Mouse (Mus musculus) midbrain, embryonic 15.5 days (tissue): Measurements from ENCODE around the gene Mical2. TPM values are rescaled to one million over a fixed set of nuclear protein-coding genes. Genes with fewer than 3 reads are reported as not detected.

Experiments
- ATAC-seq: fragments of 200-750 bp; cut with Nextera tagmentation; replicated peaks from 2 replicates; pipeline ENCODE4 v1.8.0; 2017; ENCODE audit warnings: moderate TSS enrichment
- H3K27ac ChIP-seq: fragments of 300-500 bp; sonication (generic); 2 replicates; pipeline ENCODE4 v1.5.1; 2015; ENCODE audit warnings: mild to moderate bottlenecking, inconsistent platforms
- H3K27me3 ChIP-seq: fragments of 300-500 bp; sonication (generic); replicated peaks from 2 replicates; pipeline ENCODE4 v1.6.1; 2015; ENCODE audit warnings: inconsistent platforms
- H3K36me3 ChIP-seq: fragments of 300-500 bp; sonication (generic); replicated peaks from 2 replicates; pipeline ENCODE4 v1.6.1; 2015; ENCODE audit warnings: inconsistent platforms
- H3K4me1 ChIP-seq: fragments of 300-500 bp; sonication (generic); 2 replicates; pipeline ENCODE4 v1.6.1; 2015; ENCODE audit warnings: inconsistent platforms
- H3K4me2 ChIP-seq: fragments of 300-500 bp; sonication (generic); 2 replicates; pipeline ENCODE4 v1.6.1; 2015; ENCODE audit warnings: inconsistent platforms, mild to moderate bottlenecking, moderate library complexity
- H3K4me3 ChIP-seq: fragments of 300-500 bp; sonication (generic); 2 replicates; pipeline ENCODE4 v1.5.1; 2015; ENCODE audit warnings: mild to moderate bottlenecking, inconsistent platforms
- H3K9ac ChIP-seq: fragments of 300-500 bp; sonication (generic); 2 replicates; pipeline ENCODE4 v1.6.1; 2015; ENCODE audit warnings: mild to moderate bottlenecking, inconsistent platforms
- H3K9me3 ChIP-seq: fragments of 300-500 bp; sonication (generic); 2 replicates; pipeline ENCODE4 v1.6.1; 2016; ENCODE audit warnings: inconsistent platforms
- WGBS: fragments of 180-500 bp; shearing (Covaris S2); methylation state at CpG from one replicate; pipeline ENCODE4 v1.1.7; 2015; ENCODE audit warnings: mixed read lengths; 5-methylcytosine and 5-hydroxymethylcytosine counted together
- polyA plus RNA-seq: library from polyadenylated mRNA; unstranded; fragments of >200 nt; fragmentation: Nextera tagmentation; extraction: Ambion mirVana; gene quantifications from 2 replicates; pipeline ENCODE4 v1.2.1, GENCODE M21; 2015

Gene Mical2
- polyA plus RNA-seq, 1 experiment from 2014 or later: 2.8 TPM

GRCm38 (mm10) chr7:112333404-112333803, 107.7 kb downstream of the Mical2 start:
- Histone ChIP-seq H3K4me1 (peaks cover 8% of the 10 kb centered on the region; the same call in 1 of the 2 replicates), H3K4me3 (no peak overlapping the region), H3K9ac (no peak overlapping the region), H3K4me2 (no peak overlapping the region), H3K9me3 (no peaks in the 10 kb centered on the region), H3K27me3 (no peaks in the 10 kb centered on the region), H3K27ac (no peak overlapping the region), H3K36me3 (no peaks in the 10 kb centered on the region)
- WGBS: 79% methylated on average over 7 of the region's 7 CpGs
- no peak for ATAC-seq

GRCm38 (mm10) chr7:112336213-112336631, 110.6 kb downstream of the Mical2 start:
- Histone ChIP-seq H3K4me1 (peaks cover 8% of the 10 kb centered on the region; the same call in 1 of the 2 replicates), H3K9me3 (no peaks in the 10 kb centered on the region), H3K27ac (no peak overlapping the region), H3K9ac (no peak overlapping the region), H3K36me3 (no peaks in the 10 kb centered on the region), H3K27me3 (no peaks in the 10 kb centered on the region), H3K4me3 (no peak overlapping the region), H3K4me2 (no peak overlapping the region)
- WGBS: 75% methylated on average over 6 of the region's 6 CpGs
- ATAC-seq: peak; percentile 71

- 53% methylated on average over 15 of the region's 15 CpGs for WGBS
- Histone ChIP-seq H3K27me3 (no peaks in the 10 kb centered on the region), H3K9ac (no peak overlapping the region), H3K4me3 (no peak overlapping the region), H3K9me3 (no peaks in the 10 kb centered on the region), H3K36me3 (no peaks in the 10 kb centered on the region), H3K27ac (no peak overlapping the region), H3K4me2 (no peak overlapping the region), H3K4me1 (peaks cover 8% of the 10 kb centered on the region; the same call in 1 of the 2 replicates)
- ATAC-seq: no peak
Measured at GRCm38 (mm10) chr7:112336769-112337168, 111.1 kb downstream of the Mical2 start.

- Histone ChIP-seq H3K4me3 (no peak overlapping the region), H3K36me3 (no peaks in the 10 kb centered on the region), H3K27ac (no peak overlapping the region), H3K4me1 (peaks cover 8% of the 10 kb centered on the region; the same call in 1 of the 2 replicates), H3K27me3 (no peaks in the 10 kb centered on the region), H3K9ac (no peak overlapping the region), H3K9me3 (no peaks in the 10 kb centered on the region), H3K4me2 (no peak overlapping the region)
- 84% methylated on average over 5 of the region's 5 CpGs for WGBS
- ATAC-seq: no peak
Measured at GRCm38 (mm10) chr7:112337736-112338135, 112.1 kb downstream of the Mical2 start.

- 58% methylated on average over 3 of the region's 3 CpGs for WGBS
- H3K36me3 ChIP-seq: no peaks in the 10 kb centered on the region
- H3K4me1 ChIP-seq: peaks cover 7% of the 10 kb centered on the region; the same call in 1 of the 2 replicates
- no peak overlapping the region for H3K4me3 ChIP-seq
- H3K9ac ChIP-seq: no peak overlapping the region
- no peak overlapping the region for H3K27ac ChIP-seq
- no peaks in the 10 kb centered on the region for H3K9me3 ChIP-seq
- H3K4me2 ChIP-seq: no peak overlapping the region
- ATAC-seq: no peak
- no peaks in the 10 kb centered on the region for H3K27me3 ChIP-seq
Measured at GRCm38 (mm10) chr7:112341052-112341451, 115.4 kb downstream of the Mical2 start.

GRCm38 (mm10) chr7:112345687-112346086, 120.0 kb downstream of the Mical2 start:
- no peak for ATAC-seq
- Histone ChIP-seq H3K9me3 (no peaks in the 10 kb centered on the region), H3K9ac (no peak overlapping the region), H3K36me3 (no peaks in the 10 kb centered on the region), H3K4me3 (no peak overlapping the region), H3K4me1 (no peaks in the 10 kb centered on the region), H3K4me2 (no peak overlapping the region), H3K27me3 (no peaks in the 10 kb centered on the region), H3K27ac (no peak overlapping the region)
- 64% methylated on average over 1 of the region's 1 CpGs for WGBS

GRCm38 (mm10) chr7:112351541-112351940, 125.9 kb downstream of the Mical2 start:
- Histone ChIP-seq H3K27me3 (no peaks in the 10 kb centered on the region), H3K9ac (no peak overlapping the region), H3K4me1 (peaks cover 13% of the 10 kb centered on the region), H3K4me3 (no peak overlapping the region), H3K36me3 (no peaks in the 10 kb centered on the region), H3K4me2 (no peak overlapping the region), H3K27ac (no peak overlapping the region), H3K9me3 (no peaks in the 10 kb centered on the region)
- 83% methylated on average over 3 of the region's 3 CpGs for WGBS
- no peak for ATAC-seq

- WGBS: 69% methylated on average over 4 of the region's 4 CpGs
- no peak for ATAC-seq
- no peak overlapping the region for H3K27ac ChIP-seq
Measured at GRCm38 (mm10) chr7:112352005-112352404, 126.3 kb downstream of the Mical2 start.

GRCm38 (mm10) chr7:112353011-112353410, 127.4 kb downstream of the Mical2 start:
- H3K9ac ChIP-seq: no peak overlapping the region
- H3K4me1 ChIP-seq: peaks cover 13% of the 10 kb centered on the region
- no peak overlapping the region for H3K4me2 ChIP-seq
- no peak for ATAC-seq
- no peaks in the 10 kb centered on the region for H3K27me3 ChIP-seq
- H3K9me3 ChIP-seq: no peaks in the 10 kb centered on the region
- H3K36me3 ChIP-seq: no peaks in the 10 kb centered on the region
- no peak overlapping the region for H3K4me3 ChIP-seq
- 83% methylated on average over 4 of the region's 4 CpGs for WGBS
- H3K27ac ChIP-seq: no peak overlapping the region

More at GRCm38 (mm10) chr7:112352005-112352404, 126.3 kb downstream of the Mical2 start:
- peaks cover 13% of the 10 kb centered on the region for H3K4me1 ChIP-seq
- H3K9me3 ChIP-seq: no peaks in the 10 kb centered on the region
- H3K4me3 ChIP-seq: no peak overlapping the region
- no peak overlapping the region for H3K9ac ChIP-seq
- H3K36me3 ChIP-seq: no peaks in the 10 kb centered on the region
- H3K27me3 ChIP-seq: no peaks in the 10 kb centered on the region
- H3K4me2 ChIP-seq: no peak overlapping the region

- Histone ChIP-seq H3K27ac (no peak overlapping the region), H3K4me2 (no peak overlapping the region), H3K4me1 (peaks cover 13% of the 10 kb centered on the region), H3K4me3 (no peak overlapping the region), H3K36me3 (no peaks in the 10 kb centered on the region), H3K9me3 (no peaks in the 10 kb centered on the region), H3K27me3 (no peaks in the 10 kb centered on the region), H3K9ac (no peak overlapping the region)
- peak; percentile 42; the same call in 1 of the 2 replicates for ATAC-seq
- WGBS: 51% methylated on average over 11 of the region's 11 CpGs
Measured at GRCm38 (mm10) chr7:112353939-112354338, 128.3 kb downstream of the Mical2 start.

GRCm38 (mm10) chr7:112354503-112354951, 128.9 kb downstream of the Mical2 start:
- H3K36me3 ChIP-seq: no peaks in the 10 kb centered on the region
- H3K9ac ChIP-seq: no peak overlapping the region
- 11% methylated on average over 7 of the region's 7 CpGs for WGBS
- H3K27me3 ChIP-seq: no peaks in the 10 kb centered on the region
- H3K4me3 ChIP-seq: no peak overlapping the region
- H3K4me1 ChIP-seq: peaks cover 13% of the 10 kb centered on the region
- no peaks in the 10 kb centered on the region for H3K9me3 ChIP-seq
- ATAC-seq: peak; percentile 72
- H3K27ac ChIP-seq: peak overlapping the region; percentile 27; the same call in 1 of the 2 replicates
- H3K4me2 ChIP-seq: no peak overlapping the region

- no peaks in the 10 kb centered on the region for H3K27me3 ChIP-seq
- ATAC-seq: no peak
- no peak overlapping the region for H3K4me3 ChIP-seq
- H3K4me2 ChIP-seq: no peak overlapping the region
- H3K9ac ChIP-seq: no peak overlapping the region
- no peaks in the 10 kb centered on the region for H3K36me3 ChIP-seq
- 89% methylated on average over 3 of the region's 3 CpGs for WGBS
- no peaks in the 10 kb centered on the region for H3K9me3 ChIP-seq
- H3K27ac ChIP-seq: no peak overlapping the region
- peaks cover 6% of the 10 kb centered on the region for H3K4me1 ChIP-seq
Measured at GRCm38 (mm10) chr7:112359594-112359993, 133.9 kb downstream of the Mical2 start.

GRCm38 (mm10) chr7:112362574-112363200, 137.0 kb downstream of the Mical2 start:
- 85% methylated on average over 7 of the region's 7 CpGs for WGBS
- Histone ChIP-seq H3K27me3 (no peaks in the 10 kb centered on the region), H3K36me3 (no peaks in the 10 kb centered on the region), H3K27ac (no peak overlapping the region), H3K4me1 (no peaks in the 10 kb centered on the region), H3K4me2 (no peak overlapping the region), H3K9me3 (no peaks in the 10 kb centered on the region), H3K9ac (no peak overlapping the region), H3K4me3 (no peak overlapping the region)
- ATAC-seq: no peak
